Mouse (Mus musculus): ENCODE results near the gene Olfr569.
A peak's percentile ranks its signal among the peaks of the same experiment; 100 is the strongest.

The Olfr569 gene

DNA sequence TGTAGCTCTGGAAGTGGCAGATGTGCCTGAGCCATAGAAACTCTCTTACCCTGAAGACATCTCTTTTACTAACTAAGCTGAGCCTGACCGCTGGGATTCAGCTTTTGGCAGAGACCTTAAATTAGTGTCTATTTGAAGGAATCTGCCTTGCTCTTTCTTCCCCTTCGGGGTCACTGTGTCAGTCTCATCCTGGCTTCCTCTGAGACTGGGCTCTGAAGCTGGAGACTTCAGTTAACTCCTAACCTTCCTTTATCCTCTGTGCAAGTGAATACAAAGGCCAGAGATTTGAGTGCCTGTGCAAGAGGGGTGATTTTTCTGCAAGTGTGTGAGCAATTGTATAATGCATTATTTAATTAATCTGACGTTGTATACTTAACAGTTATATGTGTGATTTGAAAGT lies at the start of gene Olfr569:
Olfr569 (minus strand) TSS at position 101 of the 400 bp plus-strand sequence.
- DNase-seq = no peak

DNA sequence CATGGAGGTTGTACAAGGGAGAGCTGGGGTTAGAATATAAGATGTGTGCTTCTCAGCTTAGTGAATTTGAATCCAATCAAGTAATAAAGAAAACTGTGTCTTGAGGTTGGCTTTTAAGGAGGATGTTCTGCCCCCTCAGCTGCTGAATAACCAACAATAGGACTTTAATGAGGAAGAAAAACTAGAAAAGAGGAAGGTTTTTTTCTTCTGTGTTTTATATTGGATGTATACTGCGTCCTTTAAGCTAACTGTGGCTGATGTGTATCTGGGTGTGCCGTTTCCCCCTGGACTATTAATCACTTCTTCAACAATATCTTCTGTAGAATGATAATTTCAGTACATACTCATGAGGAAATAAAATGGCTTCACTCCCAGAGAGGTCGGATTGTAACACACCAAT lies 36.4 kb upstream of the Olfr569 start:
- DNase-seq = no peak

DNA sequence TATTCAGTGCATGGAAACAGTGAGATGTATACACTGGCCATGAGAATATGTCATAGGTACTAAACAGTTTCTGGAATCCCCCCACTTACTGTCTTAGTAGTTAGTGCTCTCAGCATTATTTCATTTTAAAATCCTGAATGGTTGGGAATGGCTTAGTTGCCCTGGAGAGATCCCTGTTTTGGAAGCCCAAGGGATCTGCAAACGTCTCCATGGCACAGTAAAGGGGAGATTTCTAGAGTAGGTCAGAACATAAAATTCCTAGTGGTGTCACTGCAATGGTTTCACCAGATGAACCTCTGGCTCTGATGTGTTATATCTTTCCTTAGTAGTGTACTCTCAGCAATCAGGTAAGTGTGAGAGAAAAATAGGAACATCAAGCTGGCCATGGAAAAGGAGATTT lies 33.4 kb upstream of the Olfr569 start, which contains the start of gene Olfr572:
Olfr572 (plus strand) TSS at position 301 of the 400 bp plus-strand sequence.
- no peak for DNase-seq

DNA sequence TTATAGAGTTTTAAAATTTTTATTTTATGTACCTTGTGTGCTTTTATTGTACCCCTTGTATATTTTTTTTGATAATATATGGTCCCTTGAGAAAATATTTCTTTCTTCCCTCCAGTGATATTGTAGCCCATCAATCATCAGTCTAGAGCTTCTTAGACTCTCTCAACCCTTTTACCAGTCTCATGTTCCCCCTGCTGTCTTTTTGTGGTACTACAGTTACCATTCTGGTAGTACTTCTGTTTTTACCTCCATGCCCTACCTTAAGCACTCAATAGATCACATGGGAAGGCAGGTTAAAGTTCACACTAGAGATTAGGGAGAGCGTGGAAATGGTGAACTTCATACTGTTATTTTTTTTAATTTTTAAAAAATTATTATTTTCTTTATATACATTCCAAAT lies 28.9 kb upstream of the Olfr569 start:
- peak in 1 of 2 experiments; percentile 2 for DNase-seq

DNA sequence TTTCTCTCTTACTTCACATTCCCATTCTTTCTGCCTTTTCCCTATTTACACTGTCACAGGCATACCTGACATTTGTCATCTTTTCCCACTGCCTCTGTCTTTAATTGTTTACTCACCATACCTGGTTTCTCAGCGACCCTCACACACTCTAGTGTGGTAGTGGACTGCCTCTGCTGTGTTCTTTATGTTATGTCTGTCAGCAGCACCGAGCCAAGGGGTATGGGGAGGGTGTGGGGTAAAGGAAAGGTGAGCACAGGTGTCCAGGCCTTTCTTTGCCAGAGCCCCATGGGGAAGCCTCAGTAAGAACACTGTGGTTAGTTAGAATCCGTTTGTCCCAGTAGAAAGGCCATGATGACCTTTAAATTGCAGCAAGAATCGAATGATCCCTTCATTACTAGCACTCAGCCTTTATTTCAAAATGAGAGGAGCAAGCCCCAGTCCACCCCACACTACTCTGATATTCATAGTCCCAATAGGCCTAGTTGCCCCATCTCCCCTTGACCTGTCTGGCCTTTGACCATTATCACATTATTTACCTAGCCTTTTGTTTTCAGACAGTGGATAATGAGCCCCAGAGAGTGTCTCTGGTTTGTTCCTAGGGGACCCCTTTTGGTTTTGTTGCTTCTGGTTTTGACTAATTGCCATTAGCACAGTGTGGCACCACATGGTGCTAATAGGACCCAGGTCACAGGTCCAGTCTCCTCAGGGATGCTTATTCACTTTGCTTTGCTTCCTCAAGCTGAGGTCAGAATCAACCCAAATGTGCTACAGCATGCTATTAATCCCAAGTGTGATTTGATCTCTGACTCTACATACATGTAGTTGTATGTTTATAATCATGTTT lies 26.6 kb upstream of the Olfr569 start, which contains the start of gene Olfr571:
Olfr571 (minus strand) TSS at position 505 of the 844 bp plus-strand sequence.
- no peak for DNase-seq

DNA sequence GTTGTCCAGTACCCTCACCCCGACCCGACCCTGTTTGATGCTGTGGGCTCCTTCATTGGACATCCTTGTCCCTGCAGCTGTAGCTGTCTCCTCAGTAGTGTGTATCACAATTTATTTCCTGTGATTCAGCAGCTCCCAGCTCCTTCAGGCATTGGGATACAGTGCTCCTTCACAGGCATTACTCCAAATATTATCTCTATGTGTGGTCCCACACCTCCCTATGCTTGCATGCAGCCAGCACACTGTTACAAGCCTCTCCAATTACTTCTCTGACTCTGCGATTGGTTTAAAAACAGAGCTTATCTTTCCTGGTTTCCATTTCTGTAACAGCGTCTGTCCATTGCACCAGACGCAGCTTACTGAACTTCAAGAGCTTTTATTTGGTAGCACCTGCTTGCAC lies 25.7 kb upstream of the Olfr569 start:
- no peak for DNase-seq

DNA sequence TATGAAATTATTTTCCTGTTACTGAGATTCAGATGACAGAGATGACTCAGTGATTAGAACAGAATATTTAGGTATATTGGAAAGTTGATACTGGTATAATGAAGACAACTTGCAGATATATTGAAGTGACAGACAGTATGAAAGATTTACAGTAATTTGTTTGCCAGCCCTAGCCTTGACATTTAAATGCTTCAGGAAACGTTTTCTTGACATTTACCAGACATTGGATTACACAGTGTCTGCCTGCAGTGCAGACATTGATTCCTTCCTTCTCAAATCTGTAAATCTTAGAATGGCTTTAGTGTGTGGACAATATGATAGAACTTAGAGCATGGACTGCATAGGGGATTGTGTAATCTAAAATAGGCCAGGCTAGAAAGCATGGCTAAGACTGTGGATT lies 24.6 kb upstream of the Olfr569 start:
- no peak for DNase-seq

DNA sequence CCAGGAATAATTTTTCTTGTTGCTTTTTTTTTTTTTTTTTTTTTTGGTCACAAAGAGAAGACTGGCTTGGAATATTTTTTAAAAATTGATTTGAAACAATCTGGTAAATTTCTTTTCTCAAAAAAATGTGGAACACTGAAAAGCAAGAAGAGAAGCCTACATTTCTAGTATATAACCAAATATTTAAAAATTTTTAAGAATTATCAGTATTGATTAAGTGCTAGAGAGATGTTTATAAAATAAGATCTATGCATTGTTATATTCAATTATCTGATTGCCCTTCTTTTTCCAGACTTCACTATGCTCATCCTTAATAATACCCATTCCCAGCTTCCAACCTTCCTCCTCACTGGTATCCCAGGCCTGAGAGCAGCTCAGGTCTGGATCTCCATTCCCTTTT lies 13.9 kb downstream of the Olfr569 start, which contains the start of gene Olfr568:
Olfr568 (plus strand) TSS at position 301 of the 400 bp plus-strand sequence.
- no peak for DNase-seq

DNA sequence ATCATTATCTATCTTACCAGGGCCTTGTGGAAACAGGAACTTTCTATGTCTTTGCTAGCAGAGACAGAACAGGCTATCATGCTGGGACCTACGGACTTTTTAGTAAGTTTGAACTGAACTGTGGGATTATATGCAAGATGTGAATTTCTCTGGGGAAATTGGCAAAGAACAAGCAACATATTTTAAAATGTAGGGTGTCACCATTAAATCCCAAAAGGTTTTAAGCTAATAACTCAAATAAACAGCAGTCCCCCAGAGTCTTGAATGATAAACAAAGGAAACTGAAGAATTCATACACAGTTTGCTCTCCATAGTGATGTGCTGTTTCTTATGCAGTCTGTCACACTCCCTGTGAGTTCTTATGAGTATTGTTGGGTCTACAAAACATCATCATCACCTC lies 32.0 kb downstream of the Olfr569 start, which contains the start of gene Olfr566:
Olfr566 (minus strand) TSS at position 101 of the 400 bp plus-strand sequence.
- DNase-seq = no peak

DNA sequence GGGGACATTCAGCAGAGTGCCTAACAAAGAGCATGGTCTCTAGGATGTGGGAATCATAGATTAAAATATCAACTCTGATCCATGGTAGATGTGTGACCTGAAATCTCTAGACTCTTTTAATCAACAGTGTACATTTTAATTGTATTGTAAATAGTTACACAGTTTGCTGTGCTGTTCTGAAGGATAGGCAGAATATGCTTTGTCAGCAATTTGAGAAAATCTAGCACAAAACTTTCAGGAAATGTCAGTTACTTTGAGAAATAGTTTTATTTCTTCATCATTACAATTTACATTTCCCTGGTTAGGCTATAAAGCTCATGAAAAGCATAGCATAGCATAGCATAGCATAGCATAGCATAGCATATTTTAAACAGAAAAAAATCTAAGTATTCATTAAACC lies 34.9 kb downstream of the Olfr569 start:
- no peak for DNase-seq
